Mouse (Mus musculus) embryonic facial prominence, embryonic 11.5 days (tissue): ENCODE results near the gene Capn15. TPM values are rescaled to one million over a fixed set of nuclear protein-coding genes. Genes with fewer than 3 reads are reported as not detected.

Experiments
- ATAC-seq: fragments of 200-750 bp; cut with Nextera tagmentation; replicated peaks from 2 replicates; pipeline ENCODE4 v1.8.0; 2017; ENCODE audit warnings: low read depth; ENCODE audit not compliant: insufficient number of reproducible peaks, low FRiP score, low TSS enrichment
- DNase-seq: peaks from one replicate; pipeline ENCODE4 v3.0.0-alpha.2; 2015; ENCODE audit warnings: low spot score
- H3K27ac ChIP-seq: fragments of 300-500 bp; sonication (generic); replicated peaks from 2 replicates; pipeline ENCODE4 v1.5.1; 2014; ENCODE audit warnings: mild to moderate bottlenecking, low read depth, low read length, control low read depth
- H3K27me3 ChIP-seq: fragments of 300-500 bp; sonication (generic); 2 replicates; pipeline ENCODE4 v1.6.1; 2014; ENCODE audit warnings: mild to moderate bottlenecking, low read length, moderate library complexity, mixed read lengths; ENCODE audit not compliant: control insufficient read depth, insufficient read depth
- H3K36me3 ChIP-seq: fragments of 300-500 bp; sonication (generic); replicated peaks from 2 replicates; pipeline ENCODE4 v1.6.1; 2014; ENCODE audit warnings: low read depth, mild to moderate bottlenecking, low read length, moderate library complexity, mixed read lengths; ENCODE audit not compliant: control insufficient read depth, insufficient read depth
- H3K4me1 ChIP-seq: fragments of 300-500 bp; sonication (generic); 2 replicates; pipeline ENCODE4 v1.6.1; 2014; ENCODE audit warnings: low read length, mixed read lengths; ENCODE audit not compliant: control insufficient read depth, insufficient read depth
- H3K4me2 ChIP-seq: fragments of 300-500 bp; sonication (generic); 2 replicates; pipeline ENCODE4 v1.6.1; 2014; ENCODE audit warnings: low read depth, mild to moderate bottlenecking, control low read depth, low read length, moderate library complexity
- H3K4me3 ChIP-seq: fragments of 300-500 bp; sonication (generic); 2 replicates; pipeline ENCODE4 v1.5.1; 2014; ENCODE audit warnings: low read depth, low read length, control low read depth
- H3K9ac ChIP-seq: fragments of 300-500 bp; sonication (generic); replicated peaks from 2 replicates; pipeline ENCODE4 v1.6.1; 2014; ENCODE audit warnings: mild to moderate bottlenecking, control low read depth, low read length
- H3K9me3 ChIP-seq: fragments of 300-500 bp; sonication (generic); replicated peaks from 2 replicates; pipeline ENCODE4 v1.6.1; 2016; ENCODE audit warnings: mild to moderate bottlenecking, low read length, inconsistent platforms, mixed read lengths; ENCODE audit not compliant: control insufficient read depth
- WGBS: fragments of 180-500 bp; shearing (Covaris S2); extraction: QIAGEN DNeasy Blood & Tissue Kit; methylation state at CpG from one replicate; pipeline ENCODE4 v1.1.7; 2014; 5-methylcytosine and 5-hydroxymethylcytosine counted together
- polyA plus RNA-seq: library from polyadenylated mRNA; unstranded; fragments of >200 nt; fragmentation: Nextera tagmentation; extraction: Ambion mirVana; gene quantifications from 2 replicates; pipeline ENCODE4 v1.2.1, GENCODE M21; 2014

Capn15 gene
- polyA plus RNA-seq, 1 experiment from 2014 or later, result 20.2 TPM

- 91% methylated on average over 7 of the region's 7 CpGs for WGBS
Measured at GRCm38 (mm10) chr17:26020848-26021347, 35.3 kb upstream of the Capn15 start.

GRCm38 (mm10) chr17:26018388-26018787, 32.8 kb upstream of the Capn15 start:
- no peak overlapping the region for H3K27ac ChIP-seq
- H3K27me3 ChIP-seq, result no peaks in the 10 kb centered on the region
- no peaks in the 10 kb centered on the region for H3K9me3 ChIP-seq
- H3K4me3 ChIP-seq, result no peak overlapping the region
- H3K4me2 ChIP-seq, result no peak overlapping the region
- no peaks in the 10 kb centered on the region for H3K4me1 ChIP-seq
- no peak overlapping the region for H3K9ac ChIP-seq
- no peak for ATAC-seq
- H3K36me3 ChIP-seq, result peaks cover 5% of the 10 kb centered on the region
- WGBS, result 83% methylated on average over 3 of the region's 3 CpGs
- DNase-seq, result no peak

More at GRCm38 (mm10) chr17:26020848-26021347, 35.3 kb upstream of the Capn15 start:
- H3K4me1 ChIP-seq, result no peaks in the 10 kb centered on the region
- no peaks in the 10 kb centered on the region for H3K27me3 ChIP-seq
- no peak overlapping the region for H3K9ac ChIP-seq
- ATAC-seq, result no peak
- no peaks in the 10 kb centered on the region; the same call in 1 of the 2 replicates for H3K36me3 ChIP-seq
- H3K4me2 ChIP-seq, result no peak overlapping the region
- H3K9me3 ChIP-seq, result no peaks in the 10 kb centered on the region
- H3K4me3 ChIP-seq, result no peak overlapping the region
- DNase-seq, result no peak
- H3K27ac ChIP-seq, result no peak overlapping the region

- whole genome bisulfite sequencing, result 82% methylated on average over 5 of the region's 5 CpGs
- no peak overlapping the region for H3K27ac ChIP-seq
- no peak overlapping the region for H3K4me2 ChIP-seq
- ATAC-seq (no peak), DNase-seq (no peak)
- H3K4me1 ChIP-seq, result no peaks in the 10 kb centered on the region
- no peak overlapping the region for H3K4me3 ChIP-seq
- no peak overlapping the region for H3K9ac ChIP-seq
- peaks cover 5% of the 10 kb centered on the region for H3K36me3 ChIP-seq
- H3K27me3 ChIP-seq, result no peaks in the 10 kb centered on the region
- no peaks in the 10 kb centered on the region for H3K9me3 ChIP-seq
Measured at GRCm38 (mm10) chr17:26017949-26018348, 32.4 kb upstream of the Capn15 start.

DNA sequence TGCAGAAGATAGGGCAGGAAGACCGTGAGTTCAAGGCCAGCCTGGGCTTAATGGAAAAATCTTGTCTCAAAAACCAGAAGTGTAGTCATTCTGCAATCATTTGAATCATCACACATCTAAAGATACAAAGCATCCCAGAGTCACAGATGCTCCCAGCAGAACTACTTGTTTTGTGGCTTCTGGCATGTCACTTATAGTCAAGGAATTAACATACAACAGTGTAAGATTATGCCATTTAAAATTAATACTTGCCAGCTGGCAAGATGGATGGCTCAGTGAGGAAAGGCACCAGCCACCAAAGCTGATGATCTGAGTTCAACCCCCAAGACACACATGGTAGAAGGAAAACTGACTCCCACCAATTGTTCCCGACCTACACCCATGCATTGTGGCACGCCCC, 31.4 kb upstream of the Capn15 start:
- Histone ChIP-seq H3K27me3 (no peaks in the 10 kb centered on the region), H3K9me3 (no peaks in the 10 kb centered on the region), H3K27ac (no peak overlapping the region), H3K36me3 (peaks cover 5% of the 10 kb centered on the region), H3K4me2 (no peak overlapping the region), H3K4me1 (no peaks in the 10 kb centered on the region), H3K9ac (no peak overlapping the region), H3K4me3 (no peak overlapping the region)
- ATAC-seq (no peak), DNase-seq (no peak)
- 86% methylated on average over 3 of the region's 3 CpGs for WGBS

- 91% methylated on average over 10 of the region's 10 CpGs for WGBS
- H3K27me3 ChIP-seq, result no peaks in the 10 kb centered on the region
- no peak overlapping the region for H3K4me2 ChIP-seq
- no peak overlapping the region for H3K9ac ChIP-seq
- H3K36me3 ChIP-seq, result peaks cover 5% of the 10 kb centered on the region
- no peaks in the 10 kb centered on the region for H3K4me1 ChIP-seq
- no peak for DNase-seq
- no peak overlapping the region for H3K4me3 ChIP-seq
- no peak for ATAC-seq
- H3K9me3 ChIP-seq, result no peaks in the 10 kb centered on the region
- no peak overlapping the region for H3K27ac ChIP-seq
Measured at GRCm38 (mm10) chr17:26013711-26014110, 28.1 kb upstream of the Capn15 start.

DNA sequence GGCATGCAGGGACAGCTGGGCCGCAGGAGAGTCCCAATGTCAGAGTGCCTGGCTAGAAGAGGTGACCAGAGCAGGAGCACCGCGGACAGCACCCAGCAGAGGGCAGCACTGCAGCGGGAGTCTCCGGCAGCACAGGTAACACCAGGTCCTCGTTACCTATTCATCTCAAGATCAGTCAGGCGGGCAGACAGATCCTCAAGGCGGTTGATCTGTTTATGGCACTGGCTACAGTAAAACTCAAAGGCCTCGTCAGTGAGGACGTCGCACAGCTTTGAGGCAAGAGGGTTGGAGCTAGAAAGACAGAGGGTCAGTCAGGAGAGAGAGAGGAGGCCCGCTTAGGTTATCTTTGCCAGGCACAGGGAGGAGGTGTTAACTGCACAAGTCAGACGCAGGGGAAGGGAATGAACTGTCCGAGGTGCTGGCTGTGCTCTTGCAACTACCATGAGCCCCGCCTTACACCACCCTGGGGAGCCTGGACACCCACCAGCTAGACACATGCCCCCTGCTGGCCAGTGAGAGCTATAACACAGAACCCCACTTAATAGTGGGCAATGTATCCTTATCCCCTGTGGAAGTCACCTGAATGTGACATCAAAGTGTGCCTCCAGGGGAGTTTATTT, 26.4 kb upstream of the Capn15 start:
- Histone ChIP-seq H3K36me3 (peaks cover 7% of the 10 kb centered on the region; the same call in 1 of the 2 replicates), H3K4me1 (no peaks in the 10 kb centered on the region), H3K27me3 (no peaks in the 10 kb centered on the region), H3K27ac (no peak overlapping the region), H3K4me2 (no peak overlapping the region), H3K4me3 (no peak overlapping the region), H3K9ac (no peak overlapping the region), H3K9me3 (no peaks in the 10 kb centered on the region)
- 10% methylated on average over 15 of the region's 15 CpGs for WGBS
- peak; percentile 81 for DNase-seq
- ATAC-seq, result 0 out of 2 replicates have a peak, but pooled peaks have one; percentile 35

DNA sequence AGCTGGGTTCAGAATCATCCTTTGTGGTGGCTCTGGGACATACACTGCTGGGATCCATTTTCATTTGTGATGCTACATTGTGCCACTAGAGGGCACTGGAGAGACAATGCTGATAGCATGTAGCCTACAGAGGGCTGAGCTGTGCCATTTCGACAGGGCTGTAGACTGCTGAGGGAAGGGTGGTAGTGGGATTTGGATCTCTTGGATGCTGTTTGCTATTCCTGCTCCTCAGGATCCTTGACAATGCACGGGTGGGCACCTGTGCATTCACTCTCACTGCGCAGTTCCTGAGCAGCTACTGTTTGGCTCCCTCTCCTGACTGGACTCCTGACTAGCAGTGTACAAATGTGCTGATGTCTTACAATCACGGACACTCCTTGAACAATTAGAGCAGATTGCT, 23.9 kb upstream of the Capn15 start:
- Histone ChIP-seq H3K9ac (no peak overlapping the region), H3K27me3 (no peaks in the 10 kb centered on the region), H3K36me3 (peaks cover 7% of the 10 kb centered on the region; the same call in 1 of the 2 replicates), H3K4me2 (no peak overlapping the region), H3K27ac (no peak overlapping the region), H3K4me1 (no peaks in the 10 kb centered on the region), H3K9me3 (no peaks in the 10 kb centered on the region), H3K4me3 (no peak overlapping the region)
- WGBS, result 42% methylated on average over 4 of the region's 4 CpGs
- DNase-seq, result peak; percentile 91
- peak; percentile 67; the same call in 1 of the 2 replicates for ATAC-seq

- no peak for ATAC-seq
- 79% methylated on average over 7 of the region's 7 CpGs for WGBS
- H3K36me3 ChIP-seq, result peaks cover 7% of the 10 kb centered on the region; the same call in 1 of the 2 replicates
Measured at GRCm38 (mm10) chr17:26008787-26009186, 23.2 kb upstream of the Capn15 start.

More at GRCm38 (mm10) chr17:26008787-26009186, 23.2 kb upstream of the Capn15 start:
- Histone ChIP-seq H3K4me2 (no peak overlapping the region), H3K4me3 (no peak overlapping the region), H3K9me3 (no peaks in the 10 kb centered on the region), H3K4me1 (no peaks in the 10 kb centered on the region), H3K27ac (no peak overlapping the region), H3K9ac (no peak overlapping the region), H3K27me3 (no peaks in the 10 kb centered on the region)
- no peak for DNase-seq
